Mouse (Mus musculus) mesoderm, embryonic 11.5 days (tissue): ENCODE measurements around the gene Rxfp1.

Experiments
- DNase-seq: peaks from one replicate; pipeline ENCODE4 v3.0.0-alpha.2; 2012; ENCODE audit warnings: low read depth, low spot score

The Rxfp1 gene

GRCm38 (mm10) chr3:79672188-79672587, 65.5 kb downstream of the Rxfp1 start:
- no peak for DNase-seq

- DNase-seq = no peak
These were observed 67.1 kb downstream of the Rxfp1 start for GRCm38 (mm10) chr3:79670556-79670955.

DNA sequence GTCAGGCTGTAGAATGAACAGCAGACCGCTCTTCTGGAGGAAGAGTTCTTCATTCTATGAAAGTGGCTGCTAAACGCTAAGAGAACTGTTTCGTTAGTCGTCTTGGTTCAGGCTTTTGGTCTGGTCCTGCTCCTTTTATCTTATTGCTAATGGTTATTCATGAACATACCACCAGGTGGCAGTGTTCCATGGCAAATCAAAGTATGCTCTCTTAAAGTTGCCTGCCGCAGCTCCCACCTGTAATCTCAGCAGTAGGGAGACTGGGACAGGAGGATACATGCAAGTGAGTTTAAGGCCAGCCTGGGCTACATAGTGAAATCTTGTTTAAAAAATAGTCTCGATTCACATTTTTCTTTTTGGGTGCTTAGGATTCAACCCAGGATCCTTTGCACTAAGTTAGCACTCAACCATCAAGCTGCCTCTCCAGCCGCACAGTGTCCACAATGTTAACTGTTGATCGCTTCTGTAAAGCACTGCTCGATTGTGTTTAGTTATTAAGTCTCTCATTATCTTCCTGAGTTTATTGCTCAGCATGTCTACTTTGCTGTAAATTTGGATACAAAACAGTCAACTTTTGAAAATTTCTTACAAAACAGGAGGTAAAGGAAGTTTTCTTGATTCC, 72.8 kb downstream of the Rxfp1 start:
- peak; percentile 73 for DNase-seq

- no peak for DNase-seq
These were observed 81.0 kb downstream of the Rxfp1 start for GRCm38 (mm10) chr3:79656682-79657081.

DNA sequence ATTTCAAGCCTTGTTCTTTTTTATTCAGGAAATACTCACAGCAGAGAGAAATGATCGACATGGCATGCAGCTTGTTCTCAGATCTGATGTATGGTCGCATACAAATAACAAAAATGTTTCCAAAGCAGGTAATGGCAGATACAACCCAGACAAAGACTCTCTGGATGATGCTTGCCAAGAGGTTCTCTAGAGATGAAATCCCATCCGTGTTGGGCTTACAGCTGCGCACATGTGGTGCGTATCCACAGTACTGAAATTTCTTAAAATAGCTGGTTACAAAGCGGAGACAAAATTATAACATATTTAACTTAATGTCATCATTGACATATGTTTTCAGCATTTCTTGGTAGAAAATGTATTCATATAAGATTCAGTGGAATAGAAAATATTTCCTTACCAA, 85.6 kb downstream of the Rxfp1 start:
- DNase-seq = no peak

GRCm38 (mm10) chr3:79629416-79629730, 108.3 kb downstream of the Rxfp1 start, which contains the start of gene Etfdh:
TSS of gene Etfdh (minus strand) at chr3:79629500.
- peak; percentile 73 for DNase-seq

- DNase-seq = peak; percentile 100
These were observed 108.9 kb downstream of the Rxfp1 start, which contains the start of gene 4930579G24Rik for GRCm38 (mm10) chr3:79628561-79629415. TSS of gene 4930579G24Rik (plus strand) at chr3:79629079.

DNA sequence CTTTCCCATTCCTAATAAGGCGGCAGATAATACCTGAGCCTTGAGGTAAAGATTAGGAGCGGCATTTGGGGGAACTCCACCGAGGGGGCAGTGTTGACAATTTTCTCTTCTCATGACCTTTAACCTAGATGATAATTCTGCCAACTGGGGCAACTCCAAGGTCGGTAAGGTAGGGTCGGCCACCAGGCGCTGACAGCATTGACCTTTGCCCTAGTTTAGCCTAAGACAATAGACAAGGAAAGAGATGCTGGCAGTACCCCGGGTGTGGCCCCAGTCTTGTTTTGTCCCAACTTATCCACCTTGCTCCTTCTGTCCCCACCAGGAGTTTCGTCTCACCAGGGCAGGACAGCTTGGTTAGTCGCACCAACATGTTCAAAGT, 109.5 kb downstream of the Rxfp1 start:
- no peak for DNase-seq

- DNase-seq = no peak
These were observed 110.0 kb downstream of the Rxfp1 start for GRCm38 (mm10) chr3:79627484-79628181.

DNA sequence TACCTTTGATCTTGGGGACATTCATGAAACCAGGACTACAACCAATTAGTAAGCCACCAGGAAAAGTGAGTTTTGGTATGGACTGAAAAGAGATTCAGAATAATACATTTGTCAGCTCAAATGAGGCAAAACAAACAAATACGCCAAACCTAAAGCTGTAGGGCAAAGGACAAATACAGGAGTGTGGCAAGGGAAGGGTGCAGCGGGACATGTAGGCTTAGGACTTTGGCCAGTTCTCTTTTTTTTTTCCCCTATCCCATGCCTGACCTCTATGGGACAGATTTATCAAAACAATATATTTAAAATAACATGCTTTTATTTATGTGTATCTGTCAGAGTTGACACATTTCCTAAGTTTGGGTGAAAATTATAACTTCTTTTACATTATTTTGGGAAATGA, 127.8 kb downstream of the Rxfp1 start:
- DNase-seq = no peak

GRCm38 (mm10) chr3:79595468-79595867, 142.2 kb downstream of the Rxfp1 start:
- no peak for DNase-seq

DNA sequence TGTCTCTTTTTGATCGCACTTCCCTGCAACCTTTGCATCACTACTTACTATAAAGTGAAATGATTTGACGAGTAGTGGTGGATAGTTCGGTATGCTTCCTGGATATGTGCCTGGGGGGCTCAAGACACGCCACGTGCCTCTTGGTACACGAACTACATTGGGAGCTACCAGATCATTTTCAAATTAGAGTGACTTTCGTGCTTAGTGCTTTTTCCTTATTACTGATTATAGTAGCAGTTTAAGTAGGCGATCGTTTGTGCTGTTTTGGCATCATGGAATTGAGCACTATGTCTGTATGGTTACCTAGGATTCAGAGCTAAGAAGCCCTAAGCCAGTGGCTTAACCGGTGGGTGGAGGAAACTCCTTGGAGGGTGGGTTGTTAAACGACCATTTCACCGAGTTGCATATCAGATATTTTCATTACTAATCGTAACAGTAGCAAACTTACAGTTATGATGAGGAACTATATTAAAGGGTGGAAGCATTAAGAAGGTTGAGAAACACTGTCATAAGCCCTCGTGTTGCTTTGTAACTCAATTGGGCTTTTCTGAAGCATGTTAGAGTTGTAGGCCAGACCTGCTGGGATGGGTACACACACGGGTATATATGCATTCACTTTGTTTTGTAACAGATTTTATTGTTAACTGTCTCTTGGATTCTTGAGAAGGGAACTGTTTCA, 145.7 kb downstream of the Rxfp1 start:
- no peak for DNase-seq
